Mouse (Mus musculus): ENCODE measurements around the gene Hscb. TPM values are rescaled to one million over a fixed set of nuclear protein-coding genes. Genes with fewer than 3 reads are reported as not detected.

Gene Hscb
- polyA plus RNA-seq, 1 experiment, result 69.7 TPM

- TF ChIP-seq GATA1 (IDR thresholded peaks at IDR 0.05; ENCODE audit: low read length), result peak; percentile 63
These were observed 35.4 kb downstream of the Hscb start for GRCm38 (mm10) chr5:110804012-110804743.

- TF ChIP-seq GATA1 (IDR thresholded peaks at IDR 0.05; ENCODE audit: low read length), result no peak
These were observed 36.8 kb downstream of the Hscb start for GRCm38 (mm10) chr5:110802809-110803208.

GRCm38 (mm10) chr5:110802186-110802585 is 37.4 kb downstream of the Hscb start:
- no peak for TF ChIP-seq GATA1 (IDR thresholded peaks at IDR 0.05; ENCODE audit: low read length)

GRCm38 (mm10) chr5:110801036-110801624 is 38.4 kb downstream of the Hscb start:
- TF ChIP-seq GATA1 (IDR thresholded peaks at IDR 0.05; ENCODE audit: low read length), result no peak

- no peak for TF ChIP-seq GATA1 (IDR thresholded peaks at IDR 0.05; ENCODE audit: low read length)
These were observed 41.9 kb downstream of the Hscb start for GRCm38 (mm10) chr5:110797696-110798095.

GRCm38 (mm10) chr5:110794363-110794762 is 45.2 kb downstream of the Hscb start:
- TF ChIP-seq GATA1 (IDR thresholded peaks at IDR 0.05; ENCODE audit: low read length), result no peak

GRCm38 (mm10) chr5:110788684-110789083 is 50.9 kb downstream of the Hscb start:
- no peak for TF ChIP-seq GATA1 (IDR thresholded peaks at IDR 0.05; ENCODE audit: low read length)

- TF ChIP-seq GATA1 (IDR thresholded peaks at IDR 0.05; ENCODE audit: low read length), result no peak
These were observed 53.3 kb downstream of the Hscb start for GRCm38 (mm10) chr5:110786081-110786835.

GRCm38 (mm10) chr5:110783150-110783549 is 56.4 kb downstream of the Hscb start:
- TF ChIP-seq GATA1 (IDR thresholded peaks at IDR 0.05; ENCODE audit: low read length), result no peak

GRCm38 (mm10) chr5:110781529-110782238 is 57.9 kb downstream of the Hscb start:
- no peak for TF ChIP-seq GATA1 (IDR thresholded peaks at IDR 0.05; ENCODE audit: low read length)

GRCm38 (mm10) chr5:110780761-110781528 is 58.6 kb downstream of the Hscb start:
- no peak for TF ChIP-seq GATA1 (IDR thresholded peaks at IDR 0.05; ENCODE audit: low read length)

GRCm38 (mm10) chr5:110779998-110780760 is 59.4 kb downstream of the Hscb start, which contains the start of gene Pus1:
Gene Pus1 (minus strand): TSS chr5:110780659.
- TF ChIP-seq GATA1 (IDR thresholded peaks at IDR 0.05; ENCODE audit: low read length), result no peak

GRCm38 (mm10) chr5:110779276-110779997 is 60.1 kb downstream of the Hscb start:
- TF ChIP-seq GATA1 (IDR thresholded peaks at IDR 0.05; ENCODE audit: low read length), result no peak

Other genes with a start within 250 kb of the Hscb start
- gene Noc4l, start 186.4 kb downstream of the Hscb start, polyA plus RNA-seq (2012), result 228 and 255 TPM in 2 replicates
- 14.9 and 18.8 TPM in 2 replicates for gene Ddx51, start 186.3 kb downstream of the Hscb start, polyA plus RNA-seq (2012)
- gene Ep400, start 69.1 kb downstream of the Hscb start, polyA plus RNA-seq (2012), result 86.1 and 147 TPM in 2 replicates
- gene Pus1, start 59.1 kb downstream of the Hscb start, polyA plus RNA-seq (2012), result 131 and 177 TPM in 2 replicates
- 139 and 154 TPM in 2 replicates for gene Ulk1, start 29.7 kb downstream of the Hscb start, polyA plus RNA-seq (2012)
- gene Chek2, start 202 bp upstream of the Hscb start, polyA plus RNA-seq (2012), result 1.6 and 2.0 TPM in 2 replicates
- gene Ttc28, start 40.0 kb upstream of the Hscb start, polyA plus RNA-seq (2012), result 0.62 and 0.70 TPM in 2 replicates

Measured in G1E-ER4 (cell line).